Mouse (Mus musculus) olfactory bulb, adult 2 months (tissue): ENCODE measurements around the gene Rtn2. TPM values are rescaled to one million over a fixed set of nuclear protein-coding genes. Genes with fewer than 3 reads are reported as not detected.
A peak's percentile ranks its signal among the peaks of the same experiment; 100 is the strongest.

Experiments used
- H3K27ac ChIP-seq: fragments of 200-500 bp; 2 replicates; pipeline ENCODE4 v1.5.1; 2012; ENCODE audit warnings: low read depth, low read length; ENCODE audit not compliant: insufficient read depth
- H3K4me1 ChIP-seq: fragments of 200-500 bp; 2 replicates; pipeline ENCODE4 v1.6.1; 2012; ENCODE audit warnings: low read length; ENCODE audit not compliant: control insufficient read depth, insufficient read depth
- H3K4me3 ChIP-seq: fragments of 200-500 bp; 2 replicates; pipeline ENCODE4 v1.5.1; 2012; ENCODE audit warnings: mild to moderate bottlenecking, low read depth, low read length, moderate library complexity; ENCODE audit not compliant: insufficient read depth
- CTCF ChIP-seq: fragments of 200-500 bp; IDR thresholded peaks from 2 replicates; pipeline ENCODE4 v1.5.1; 2012; ENCODE audit warnings: low read depth, mild to moderate bottlenecking, low read length, moderate library complexity; ENCODE audit not compliant: insufficient read depth
- POLR2A ChIP-seq: fragments of 200-500 bp; IDR thresholded peaks from 2 replicates; pipeline ENCODE4 v1.6.1; 2012; ENCODE audit warnings: mild to moderate bottlenecking, low read depth, low read length, moderate library complexity; ENCODE audit not compliant: insufficient read depth
- WGBS: fragments of 180-500 bp; shearing (Covaris S2); methylation state at CpG from one replicate; pipeline ENCODE4 v1.1.7; 2018; 5-methylcytosine and 5-hydroxymethylcytosine counted together
- polyA plus RNA-seq: library from polyadenylated mRNA; stranded (reverse); fragments of >200 nt; gene quantifications from 2 replicates; pipeline ENCODE4 v1.2.4, GENCODE M21; 2012; ENCODE audit warnings: low replicate concordance; ENCODE audit not compliant: missing spikeins, insufficient read depth, insufficient read length

The Rtn2 gene
- polyA plus RNA-seq, 1 experiment, result not detected

GRCm38 (mm10) chr7:19307739-19308453 lies 25.5 kb downstream of the Rtn2 start:
- Histone ChIP-seq H3K4me3 (peak overlapping the region; percentile 53), H3K4me1 (peaks cover 37% of the 10 kb centered on the region), H3K27ac (peak overlapping the region; percentile 92)
- TF ChIP-seq POLR2A, result no peak
- TF ChIP-seq CTCF, result no peak
- WGBS, result 2% methylated on average over 18 of the region's 18 CpGs

- Histone ChIP-seq H3K4me1 (peaks cover 34% of the 10 kb centered on the region), H3K4me3 (peak overlapping the region; percentile 53), H3K27ac (peak overlapping the region; percentile 92)
- under 1% methylated on average over 58 of the region's 58 CpGs for WGBS
- peak; percentile 42; the same call in 1 of the 2 replicates for TF ChIP-seq POLR2A
- no peak for TF ChIP-seq CTCF
Observed at GRCm38 (mm10) chr7:19308454-19309277, 26.2 kb downstream of the Rtn2 start.

GRCm38 (mm10) chr7:19309278-19309883 lies 27.0 kb downstream of the Rtn2 start:
- peaks cover 28% of the 10 kb centered on the region for H3K4me1 ChIP-seq
- H3K27ac ChIP-seq, result peak overlapping the region; percentile 56
- H3K4me3 ChIP-seq, result peak overlapping the region; percentile 53
- WGBS, result under 1% methylated on average over 48 of the region's 48 CpGs
- TF ChIP-seq CTCF (no peak), POLR2A (no peak)

GRCm38 (mm10) chr7:19309884-19310641 lies 27.6 kb downstream of the Rtn2 start, which contains the start of gene Fosb:
Fosb (minus strand) TSS chr7:19310051.
- H3K4me3 ChIP-seq, result peak within 1 kb of the TSS; percentile 87
- peak; percentile 64; the same call in 1 of the 2 replicates for TF ChIP-seq CTCF
- TF ChIP-seq POLR2A, result peak; percentile 26; the same call in 1 of the 2 replicates
- under 1% methylated on average over 49 of the region's 49 CpGs for WGBS
- peak within 1 kb of the TSS; percentile 91 for H3K27ac ChIP-seq
- H3K4me1 ChIP-seq, result peaks cover 21% of the 10 kb centered on the region

GRCm38 (mm10) chr7:19311991-19312390 lies 29.6 kb downstream of the Rtn2 start:
- Histone ChIP-seq H3K27ac (no peak overlapping the region), H3K4me3 (no peak overlapping the region), H3K4me1 (peaks cover 14% of the 10 kb centered on the region)
- 32% methylated on average over 4 of the region's 4 CpGs for WGBS
- TF ChIP-seq CTCF (no peak), POLR2A (no peak)

GRCm38 (mm10) chr7:19314033-19314432 lies 31.6 kb downstream of the Rtn2 start:
- Histone ChIP-seq H3K27ac (no peak overlapping the region), H3K4me1 (0 out of 2 replicates have a peak, but pooled peaks cover 6% of the 10 kb centered on the region), H3K4me3 (no peak overlapping the region)
- WGBS, result 44% methylated on average over 5 of the region's 5 CpGs
- no peak for TF ChIP-seq POLR2A
- TF ChIP-seq CTCF, result no peak

- no peak overlapping the region for H3K27ac ChIP-seq
Observed at GRCm38 (mm10) chr7:19316451-19317161, 34.2 kb downstream of the Rtn2 start.

GRCm38 (mm10) chr7:19318201-19318600 lies 35.8 kb downstream of the Rtn2 start:
- Histone ChIP-seq H3K4me1 (peaks cover 7% of the 10 kb centered on the region), H3K4me3 (no peak overlapping the region), H3K27ac (no peak overlapping the region)
- no peak for TF ChIP-seq CTCF
- no peak for TF ChIP-seq POLR2A
- WGBS, result 75% methylated on average over 2 of the region's 2 CpGs

More at GRCm38 (mm10) chr7:19316451-19317161, 34.2 kb downstream of the Rtn2 start:
- Histone ChIP-seq H3K4me3 (no peak overlapping the region), H3K4me1 (peaks cover 7% of the 10 kb centered on the region)
- WGBS, result 57% methylated on average over 14 of the region's 14 CpGs
- TF ChIP-seq POLR2A (no peak), CTCF (no peak)
